Mouse (Mus musculus): ENCODE data around the gene Klf12.

DNA sequence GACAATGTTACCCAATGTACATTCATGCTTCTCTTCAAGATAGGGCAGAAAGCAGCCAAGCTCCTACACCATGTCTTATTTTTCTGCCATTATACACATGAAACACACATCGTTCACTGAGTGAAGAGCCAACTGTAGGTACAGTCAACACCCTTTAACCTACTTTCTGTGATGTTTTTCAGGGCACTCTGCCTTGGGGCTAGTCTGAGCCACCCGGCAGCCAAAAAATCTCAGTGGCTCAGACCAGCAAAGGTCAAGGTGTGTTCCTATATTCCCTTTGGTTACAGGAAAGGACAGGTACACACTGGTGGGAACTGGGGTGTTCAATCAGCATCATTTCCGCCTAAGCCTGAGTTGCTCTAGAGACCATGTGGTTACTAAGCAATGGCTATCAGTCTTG lies 78.3 kb downstream of the Klf12 start:
- TF ChIP-seq CTCF (IDR thresholded peaks at IDR 0.05; ENCODE audit: low read depth, low read length) (no peak), POLR2A (IDR thresholded peaks at IDR 0.05; ENCODE audit: extremely low read depth, insufficient read depth, low read length) (no peak)
